Mouse (Mus musculus) gastrocnemius, adult 2 months (tissue): ENCODE measurements around the gene Plekhg6. TPM values are rescaled to one million over a fixed set of nuclear protein-coding genes. Genes with fewer than 3 reads are reported as not detected.
A peak's percentile ranks its signal among the peaks of the same experiment; 100 is the strongest.

Experiments used
- DNase-seq: peaks from one replicate; pipeline ENCODE4 v3.0.0; 2022
- H3K27ac ChIP-seq: fragments of 200-600 bp; 2 replicates; pipeline ENCODE4 v1.8.1; 2022; ENCODE audit warnings: mild to moderate bottlenecking
- H3K4me3 ChIP-seq: fragments of 200-600 bp; 2 replicates; pipeline ENCODE4 v1.8.1; 2022; ENCODE audit warnings: mild to moderate bottlenecking, moderate library complexity
- CTCF ChIP-seq: fragments of 200-600 bp; IDR thresholded peaks from 2 replicates; pipeline ENCODE4 v1.8.1; 2022; ENCODE audit warnings: antibody characterized with exemption, mild to moderate bottlenecking, moderate library complexity
- intact Hi-C: fragments of 180-260 bp; cut with DNase I; formaldehyde crosslinking; loops from one replicate; pipeline ENCODE4 v1.15.1; 2025
- long read RNA-seq, 2 experiments: library from polyadenylated mRNA; stranded (forward); transcript quantifications; one replicate each; pipeline ENCODE4 v2.0.0; 2021
- total RNA-seq, 2 experiments: library from RNA; stranded (reverse); gene quantifications; 2 replicates each; pipeline ENCODE4 v1.2.3; 2021

The Plekhg6 gene
- total RNA-seq: not detected
- long read RNA-seq, experiment 1: 0 reads
- long read RNA-seq, experiment 2: 0 reads

DNA sequence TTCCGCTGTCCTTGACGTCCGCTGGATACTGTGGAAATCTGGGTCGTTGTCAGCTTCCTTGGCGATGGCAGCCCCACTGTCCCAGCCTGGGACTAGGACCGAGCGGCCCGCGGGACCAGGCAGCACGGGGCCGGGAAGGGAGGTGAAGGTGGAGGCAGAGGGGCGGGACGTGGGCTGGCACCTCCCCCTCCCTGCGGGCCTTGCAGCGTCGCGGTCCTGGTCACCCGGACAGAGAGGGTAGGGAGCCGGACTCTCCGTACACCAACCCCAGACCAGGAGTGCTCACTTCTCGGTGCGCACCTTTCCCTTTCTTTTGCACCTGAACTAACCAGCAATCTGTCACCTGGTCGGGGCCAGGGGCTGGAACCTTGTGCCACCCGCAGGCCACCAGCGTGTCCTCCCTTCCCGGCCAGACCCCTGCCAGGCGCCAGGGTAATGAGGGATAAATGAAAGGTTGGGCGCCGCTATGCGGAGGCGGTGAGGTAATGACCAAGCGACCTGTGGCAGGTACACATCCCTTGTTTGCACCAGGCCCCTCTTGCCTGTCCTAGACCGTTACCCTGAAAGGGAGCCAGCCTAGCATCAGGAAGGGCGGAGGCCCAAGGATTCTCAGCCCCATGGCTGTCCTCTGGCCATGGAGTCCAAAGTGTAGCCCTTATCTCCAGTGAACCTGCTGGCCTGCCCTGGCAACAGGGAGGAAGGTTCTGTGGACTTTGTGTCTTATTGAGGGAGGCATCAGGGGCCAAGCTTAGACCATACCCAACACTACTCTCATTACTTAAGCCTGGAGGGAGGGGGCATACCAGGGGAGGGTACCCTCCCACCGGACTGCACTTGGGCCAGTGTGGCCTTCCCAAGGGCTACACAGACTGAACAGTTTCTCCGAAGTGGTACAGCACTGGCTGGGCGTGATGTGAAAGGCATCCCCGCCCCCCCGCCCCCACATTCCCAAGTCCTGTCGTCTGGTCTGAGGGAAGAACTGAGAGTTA is at the start of gene Plekhg6:
TSS of gene Plekhg6 (minus strand) at position 422 of the 989 bp plus-strand sequence.
- no peak for TF ChIP-seq CTCF
- intact Hi-C loops: no loop called here
- Histone ChIP-seq H3K4me3 (peak within 1 kb of the TSS; percentile 58), H3K27ac (no peak within 1 kb of the TSS)
- no peak for DNase-seq

DNA sequence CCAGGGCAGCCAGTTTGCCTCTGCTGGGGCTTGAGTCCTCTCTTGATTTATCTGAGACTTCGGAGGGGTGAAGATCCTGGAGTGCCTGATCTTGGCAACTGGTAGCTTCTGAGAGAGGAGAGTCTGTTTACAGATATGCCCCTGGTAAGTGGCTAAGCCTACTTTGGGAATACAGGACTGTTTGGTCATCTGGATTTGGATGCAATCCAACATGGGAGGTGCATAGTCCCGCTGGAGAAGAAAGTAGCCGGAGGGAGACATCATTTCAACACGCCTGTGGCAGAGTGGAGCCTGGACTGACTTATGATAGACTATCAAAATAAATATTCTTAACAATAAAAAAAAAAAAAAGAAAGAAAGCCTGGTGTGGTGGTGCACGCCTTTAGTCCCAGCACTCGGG is 49.1 kb upstream of the Plekhg6 start:
- no peak for TF ChIP-seq CTCF
- no peak for DNase-seq
- H3K4me3 ChIP-seq: no peak overlapping the region
- H3K27ac ChIP-seq: no peak overlapping the region
- intact Hi-C loops: no loop called here

DNA sequence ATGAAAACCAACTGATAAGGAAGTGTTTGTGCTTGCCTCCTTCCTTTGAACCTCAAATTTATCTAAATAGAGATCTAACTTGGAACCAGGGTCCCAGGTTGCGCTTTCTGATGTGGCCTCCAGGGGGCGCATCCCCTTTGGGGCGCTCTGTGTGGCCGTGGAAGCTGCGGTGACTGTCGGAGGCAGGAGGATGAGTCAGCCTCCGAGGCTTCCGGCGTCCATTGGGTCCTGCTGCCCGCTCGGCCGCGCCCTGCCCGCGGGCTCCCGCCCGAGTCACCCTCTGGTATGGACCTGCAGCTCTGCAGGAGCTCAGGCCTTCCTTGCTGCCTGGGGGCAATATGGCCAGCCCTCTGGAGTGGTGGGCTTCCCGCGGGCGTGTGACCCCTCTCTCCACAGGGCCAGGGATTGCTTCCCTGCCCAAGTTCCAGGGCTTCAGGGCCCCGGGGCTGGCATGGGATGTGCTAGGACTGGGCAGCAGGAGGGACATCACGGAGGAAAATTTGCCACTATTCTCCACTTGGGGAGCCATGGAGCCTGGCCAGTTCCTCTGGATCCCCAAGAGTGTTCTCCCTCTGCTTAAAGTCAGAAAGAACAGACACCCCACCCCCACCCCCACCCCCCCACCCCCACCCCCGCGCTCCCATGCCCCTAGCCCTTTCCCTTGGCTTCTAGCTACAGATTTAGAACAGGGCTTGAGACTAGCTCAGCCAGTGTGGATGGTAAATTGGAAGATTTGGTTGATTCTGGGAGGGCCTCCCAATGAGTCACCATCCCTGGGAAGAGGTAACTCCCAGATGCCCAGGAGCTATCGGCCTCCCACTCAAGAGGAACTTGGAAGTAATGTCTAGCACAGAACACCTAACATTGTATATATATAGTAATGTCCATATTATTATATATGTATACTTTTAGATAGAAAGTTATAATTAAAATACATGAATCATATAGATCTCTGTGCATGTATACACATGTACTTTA is 46.1 kb upstream of the Plekhg6 start:
- intact Hi-C loops: loop anchor here (2.0 kb wide), 2 partner anchors 42 to 70 kb away; no protein-coding TSS in a partner anchor
- peak; percentile 93 for TF ChIP-seq CTCF
- Histone ChIP-seq H3K27ac (peak overlapping the region; percentile 87), H3K4me3 (peak overlapping the region; percentile 74)
- DNase-seq: peak; percentile 86

DNA sequence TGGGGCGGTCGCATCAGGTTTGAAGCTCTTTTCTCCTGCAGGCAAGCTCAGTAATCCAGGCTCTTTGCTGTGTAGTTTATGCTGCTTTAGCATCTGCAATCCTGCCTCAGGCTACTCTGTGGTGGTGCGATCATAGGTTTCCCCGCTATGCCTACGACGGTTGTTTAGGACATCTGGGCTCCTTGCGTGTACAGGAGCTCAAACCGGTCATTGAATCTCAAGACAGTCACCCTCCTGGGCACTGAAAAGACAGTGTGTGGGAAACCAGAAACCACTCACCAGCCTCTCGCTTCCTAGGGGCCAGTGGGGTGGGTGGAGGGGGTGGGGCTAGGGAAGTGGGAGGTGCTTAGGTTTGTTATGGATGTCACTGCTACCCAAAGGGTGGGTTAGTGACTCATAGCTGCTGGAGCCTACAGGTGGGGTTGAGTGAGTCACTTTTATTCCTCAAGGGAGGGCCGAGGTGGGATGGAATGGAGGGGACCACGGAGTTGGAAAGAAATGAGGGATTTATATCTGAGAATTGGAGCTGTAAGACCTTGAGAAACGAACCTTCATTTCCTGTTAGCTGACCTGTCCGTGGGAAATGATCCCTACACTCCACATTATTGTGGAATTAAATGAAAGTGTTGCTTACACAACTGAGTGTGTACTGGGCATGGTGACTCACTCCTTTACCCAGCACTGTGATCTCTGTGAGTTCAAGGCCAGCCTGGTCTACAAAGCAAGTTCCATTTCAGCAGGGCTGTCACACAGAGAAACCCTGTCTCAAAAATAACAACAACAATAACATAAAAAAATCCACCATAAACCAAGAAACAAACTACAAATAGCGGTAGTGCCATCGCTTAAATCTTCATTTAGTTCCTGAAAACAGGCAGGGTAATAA is 44.9 kb upstream of the Plekhg6 start:
- peak overlapping the region; percentile 20; the same call in 1 of the 2 replicates for H3K27ac ChIP-seq
- no peak for DNase-seq
- TF ChIP-seq CTCF: no peak
- no peak overlapping the region for H3K4me3 ChIP-seq
- intact Hi-C loops: loop anchor here (2.0 kb wide), 2 partner anchors 43 to 71 kb away; no protein-coding TSS in a partner anchor

DNA sequence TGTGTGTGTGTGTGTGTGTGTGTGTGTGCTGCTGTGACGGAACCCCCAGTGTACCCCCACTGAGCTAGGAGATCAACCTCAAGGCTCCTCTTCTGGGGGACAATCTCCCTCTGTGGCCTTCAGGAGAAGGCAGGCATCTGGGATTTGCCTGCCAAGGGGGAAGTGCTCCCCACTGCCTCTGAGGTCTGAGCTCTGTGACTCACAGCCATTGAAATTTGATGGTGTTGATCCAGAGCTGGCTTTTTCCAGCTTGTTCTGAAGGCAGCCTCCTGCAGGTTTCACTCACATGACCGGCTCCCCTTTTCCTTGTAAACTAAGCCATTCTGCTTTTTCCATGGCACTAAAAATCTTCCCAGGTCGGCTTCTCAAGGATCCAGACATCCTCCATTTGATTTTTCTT is 43.6 kb upstream of the Plekhg6 start:
- Histone ChIP-seq H3K27ac (peak overlapping the region; percentile 53), H3K4me3 (no peak overlapping the region)
- DNase-seq: no peak
- no peak for TF ChIP-seq CTCF
- intact Hi-C loops: no loop called here

DNA sequence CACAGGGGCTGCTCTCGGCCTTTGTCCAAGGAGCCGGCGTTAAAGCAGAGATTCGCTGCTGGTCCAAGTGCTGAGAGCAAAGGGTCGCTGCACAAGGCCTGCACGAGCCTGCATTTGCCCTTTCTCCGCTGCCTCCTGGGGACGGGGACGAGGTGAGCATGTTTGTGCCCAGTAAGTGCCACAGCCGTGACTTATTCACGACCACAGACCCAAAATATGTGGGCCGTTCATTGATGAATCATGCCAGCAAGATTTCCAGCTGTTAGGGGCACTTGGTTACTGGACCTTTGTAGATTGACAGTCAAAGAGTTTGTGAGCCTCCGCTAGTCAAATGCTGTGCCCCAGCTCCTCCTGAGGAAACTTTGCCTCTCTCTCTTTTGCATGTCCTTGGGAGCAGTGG is 42.9 kb upstream of the Plekhg6 start:
- no peak for TF ChIP-seq CTCF
- H3K27ac ChIP-seq: peak overlapping the region; percentile 43
- DNase-seq: no peak
- no peak overlapping the region for H3K4me3 ChIP-seq
- intact Hi-C loops: no loop called here

DNA sequence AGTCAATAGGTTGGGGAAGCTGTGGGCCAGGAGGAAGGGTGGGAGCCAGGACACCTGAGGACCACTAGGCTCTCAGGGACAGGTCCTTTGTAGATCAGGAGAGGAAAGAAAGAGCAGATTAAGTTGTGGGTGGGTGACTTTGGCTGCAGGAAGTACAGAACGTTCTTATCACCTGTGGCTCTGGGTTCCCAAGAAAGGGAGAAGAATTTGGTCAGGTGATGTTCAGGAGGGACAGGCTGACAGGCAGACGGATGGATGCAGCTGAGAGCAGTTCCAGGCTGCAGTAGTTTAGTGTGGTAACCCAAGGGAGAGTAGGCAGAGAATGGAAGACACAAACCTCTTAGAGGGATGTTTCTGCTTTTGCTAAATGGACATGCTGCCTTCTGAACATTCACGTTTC is 42.5 kb upstream of the Plekhg6 start:
- peak overlapping the region; percentile 43; the same call in 1 of the 2 replicates for H3K27ac ChIP-seq
- intact Hi-C loops: no loop called here
- DNase-seq: no peak
- H3K4me3 ChIP-seq: no peak overlapping the region
- TF ChIP-seq CTCF: no peak

DNA sequence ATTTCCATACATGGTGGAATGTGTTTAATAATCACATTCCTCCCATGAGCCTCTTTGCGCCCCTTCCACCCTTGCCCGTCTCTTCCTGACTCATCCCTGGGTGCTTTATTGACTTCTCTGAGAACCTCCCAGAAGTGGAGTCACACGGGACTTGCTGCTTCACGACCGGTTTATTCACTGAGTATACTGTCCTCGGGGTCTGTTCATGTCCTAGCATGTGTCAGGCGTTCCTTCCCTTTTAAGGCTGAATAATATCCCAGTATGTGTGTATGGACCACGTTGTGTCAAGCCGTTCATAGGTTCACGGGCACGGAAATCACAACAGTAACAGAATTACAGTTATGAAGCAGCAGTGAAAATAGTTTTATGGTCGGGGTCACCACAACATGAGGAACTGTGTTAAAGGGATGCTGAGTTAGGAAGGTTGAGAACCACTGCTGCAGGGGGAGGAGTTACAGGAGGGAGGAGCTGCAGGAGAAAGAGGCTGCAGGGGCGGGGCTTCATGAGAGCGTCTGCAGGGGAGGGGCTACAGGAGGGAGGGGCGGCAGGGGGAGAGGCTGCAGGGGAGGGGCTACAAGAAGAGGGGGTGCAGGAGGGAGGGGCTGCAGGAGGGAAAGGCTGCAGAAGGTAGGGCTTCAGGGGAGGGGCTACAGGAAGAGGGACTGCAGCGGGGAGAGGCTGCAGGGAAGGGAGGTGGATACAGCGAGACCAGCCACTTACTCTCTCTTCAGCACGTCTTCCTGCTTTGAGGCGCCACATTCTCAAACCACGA is 41.6 kb upstream of the Plekhg6 start:
- Histone ChIP-seq H3K27ac (peak overlapping the region; percentile 28; the same call in 1 of the 2 replicates), H3K4me3 (peak overlapping the region; percentile 55)
- TF ChIP-seq CTCF: no peak
- peak; percentile 75 for DNase-seq
- intact Hi-C loops: no loop called here

DNA sequence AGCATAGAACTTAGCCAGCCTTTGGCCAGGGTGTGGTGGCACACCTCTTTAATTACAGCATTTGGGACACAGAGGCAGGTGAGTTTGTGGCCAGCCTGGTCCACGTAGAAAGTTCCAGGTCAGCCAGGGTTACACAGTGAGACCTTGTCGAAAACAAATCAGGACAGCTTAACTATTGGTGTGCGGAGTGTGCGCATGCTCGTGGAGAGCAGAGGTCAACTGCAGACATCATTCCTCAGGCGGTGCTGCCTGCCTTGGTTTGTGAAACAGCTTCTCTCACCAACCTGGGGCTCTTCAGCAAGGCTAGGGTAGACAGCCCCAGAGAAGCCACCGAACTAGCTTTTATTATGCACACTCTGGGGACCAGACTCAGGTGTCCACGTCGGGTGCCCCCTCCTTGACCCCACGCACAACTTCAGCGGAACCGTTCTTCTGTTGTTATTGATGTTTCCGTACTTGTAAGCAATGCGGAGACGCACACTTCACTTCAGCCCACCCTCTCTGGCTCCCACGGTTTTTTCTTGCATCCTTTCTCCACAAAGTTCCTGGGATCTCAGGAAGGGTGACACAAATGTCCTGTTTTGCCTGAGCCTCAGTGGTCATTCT is 40.0 kb upstream of the Plekhg6 start:
- intact Hi-C loops: no loop called here
- no peak for DNase-seq
- no peak overlapping the region for H3K4me3 ChIP-seq
- no peak overlapping the region for H3K27ac ChIP-seq
- TF ChIP-seq CTCF: no peak

DNA sequence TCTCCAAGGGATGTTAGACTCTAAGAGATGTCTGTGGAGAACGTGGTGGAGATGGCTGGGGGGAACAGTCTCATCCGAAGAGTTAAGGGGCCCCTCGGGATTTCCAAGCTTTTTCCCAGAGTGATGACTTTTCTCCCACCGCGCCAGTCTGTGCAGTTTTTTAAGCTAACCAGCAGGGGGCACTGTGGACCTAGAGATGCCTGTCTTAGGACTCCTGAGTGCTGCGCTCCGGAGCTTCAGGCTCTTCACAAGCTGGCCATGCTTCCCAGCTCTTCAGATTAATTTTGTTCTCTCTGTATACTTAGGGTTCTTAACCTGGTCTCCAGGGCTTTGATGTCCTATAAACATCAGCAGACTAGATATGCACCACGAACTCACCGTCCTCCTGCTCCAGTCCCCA is 38.2 kb upstream of the Plekhg6 start:
- intact Hi-C loops: loop anchor here (2.0 kb wide), 1 partner anchor 182 kb away; no protein-coding TSS in a partner anchor
- peak; percentile 95 for TF ChIP-seq CTCF
- peak; percentile 81 for DNase-seq
- H3K27ac ChIP-seq: no peak overlapping the region
- no peak overlapping the region for H3K4me3 ChIP-seq
